Mouse (Mus musculus) intestine, postnatal 0 days (tissue): ENCODE data around the gene Rbm15. TPM values are rescaled to one million over a fixed set of nuclear protein-coding genes. Genes with fewer than 3 reads are reported as not detected.
A peak's percentile ranks its signal among the peaks of the same experiment; 100 is the strongest.

Source experiments
- ATAC-seq: fragments of 200-750 bp; cut with Nextera tagmentation; 2 replicates; pipeline ENCODE4 v1.8.0; 2017; ENCODE audit warnings: mild to moderate bottlenecking, moderate TSS enrichment, moderate library complexity
- H3K27ac ChIP-seq: fragments of 300-500 bp; sonication (generic); 2 replicates; pipeline ENCODE4 v1.5.1; 2014; ENCODE audit warnings: mild to moderate bottlenecking, low read depth, low read length, moderate library complexity
- H3K27me3 ChIP-seq: fragments of 300-500 bp; sonication (generic); replicated peaks from 2 replicates; pipeline ENCODE4 v1.6.1; 2014; ENCODE audit warnings: low read length, mixed read lengths; ENCODE audit not compliant: control insufficient read depth, insufficient read depth
- H3K36me3 ChIP-seq: fragments of 300-500 bp; sonication (generic); 2 replicates; pipeline ENCODE4 v1.6.1; 2014; ENCODE audit warnings: mild to moderate bottlenecking, moderate library complexity; ENCODE audit not compliant: control insufficient read depth, insufficient read depth
- H3K4me1 ChIP-seq: fragments of 300-500 bp; sonication (generic); replicated peaks from 2 replicates; pipeline ENCODE4 v1.6.1; 2014; ENCODE audit warnings: antibody characterized with exemption, low read length, mixed read lengths; ENCODE audit not compliant: control insufficient read depth, insufficient read depth
- H3K4me2 ChIP-seq: fragments of 300-500 bp; sonication (generic); replicated peaks from 2 replicates; pipeline ENCODE4 v1.6.1; 2014; ENCODE audit warnings: low read depth, mild to moderate bottlenecking, moderate library complexity
- H3K4me3 ChIP-seq: fragments of 300-500 bp; sonication (generic); 2 replicates; pipeline ENCODE4 v1.5.1; 2014; ENCODE audit warnings: low read depth, low read length
- H3K9ac ChIP-seq: fragments of 300-500 bp; sonication (generic); 2 replicates; pipeline ENCODE4 v1.6.1; 2014; ENCODE audit warnings: mild to moderate bottlenecking, low read depth, low read length
- H3K9me3 ChIP-seq: fragments of 300-500 bp; sonication (generic); 2 replicates; pipeline ENCODE4 v1.6.1; 2016; ENCODE audit warnings: mixed run types; ENCODE audit not compliant: control insufficient read depth
- CTCF ChIP-seq: sonication (generic); IDR thresholded peaks from 2 replicates; pipeline ENCODE4 v1.5.1; 2016; ENCODE audit warnings: low read depth, mild to moderate bottlenecking, control low read depth, antibody characterized with exemption, moderate library complexity
- WGBS: fragments of 180-500 bp; shearing (Covaris S2); extraction: QIAGEN DNeasy Blood & Tissue Kit; methylation state at CpG from one replicate; pipeline ENCODE4 v1.1.7; 2014; 5-methylcytosine and 5-hydroxymethylcytosine counted together
- polyA plus RNA-seq: library from polyadenylated mRNA; unstranded; fragments of >200 nt; fragmentation: Nextera tagmentation; extraction: Ambion mirVana; gene quantifications from 2 replicates; pipeline ENCODE4 v1.2.1, GENCODE M21; 2015

Rbm15 gene
- polyA plus RNA-seq, 1 experiment from 2014 or later = 8.0 TPM

DNA sequence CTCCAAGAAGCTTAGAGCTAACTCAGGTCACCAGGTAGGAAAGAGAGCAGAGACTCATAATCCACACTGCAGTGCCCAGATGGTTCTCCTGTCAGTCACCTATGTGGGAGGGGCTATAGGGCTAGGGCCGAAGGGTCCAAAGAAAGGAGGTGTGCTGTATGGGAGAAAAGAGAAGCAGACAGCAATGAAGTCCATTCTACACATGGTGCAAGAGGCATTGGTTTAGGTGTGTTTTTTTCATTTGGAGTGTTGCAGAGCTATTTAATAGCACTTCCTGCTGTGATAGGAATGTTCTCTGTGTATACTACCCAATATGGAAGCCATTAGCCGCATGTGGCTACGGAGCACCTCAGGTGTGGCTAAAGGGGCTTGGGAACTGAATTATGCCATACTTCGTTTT lies 31.9 kb upstream of the Rbm15 start:
- 88% methylated on average over 4 of the region's 4 CpGs for WGBS
- no peak overlapping the region for H3K27ac ChIP-seq

DNA sequence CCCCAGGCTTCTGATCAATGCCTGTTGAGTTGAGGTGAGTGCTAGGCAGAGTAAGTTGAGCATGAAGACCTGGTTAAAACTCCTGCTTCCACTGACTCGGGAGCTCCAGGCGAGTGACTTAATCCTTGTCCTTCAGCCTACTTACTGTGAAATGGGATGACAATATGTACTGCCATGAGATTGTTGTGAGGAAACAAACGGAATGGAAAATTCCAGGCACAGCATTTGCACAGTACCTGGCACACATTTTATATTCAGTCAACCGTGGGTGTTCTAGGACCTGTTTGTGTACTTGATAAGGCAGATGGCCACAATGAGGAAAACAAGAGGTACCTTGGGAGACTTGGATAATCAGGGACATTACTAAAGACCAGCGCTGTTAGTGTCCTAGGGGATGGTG lies 29.9 kb upstream of the Rbm15 start:
- H3K4me3 ChIP-seq = no peak overlapping the region
- H3K36me3 ChIP-seq = no peaks in the 10 kb centered on the region
- ATAC-seq = no peak
- H3K4me2 ChIP-seq = no peak overlapping the region
- H3K9ac ChIP-seq = no peak overlapping the region
- no peak for TF ChIP-seq CTCF
- no peaks in the 10 kb centered on the region for H3K9me3 ChIP-seq
- no peak overlapping the region for H3K27ac ChIP-seq
- WGBS = 85% methylated on average over 5 of the region's 5 CpGs
- no peaks in the 10 kb centered on the region for H3K4me1 ChIP-seq
- H3K27me3 ChIP-seq = no peaks in the 10 kb centered on the region; the same call in 1 of the 2 replicates

More for the DNA sequence above, 31.9 kb upstream of the Rbm15 start:
- Histone ChIP-seq H3K4me3 (no peak overlapping the region), H3K4me1 (no peaks in the 10 kb centered on the region), H3K9me3 (no peaks in the 10 kb centered on the region), H3K9ac (no peak overlapping the region), H3K36me3 (no peaks in the 10 kb centered on the region), H3K27me3 (no peaks in the 10 kb centered on the region; the same call in 1 of the 2 replicates), H3K4me2 (no peak overlapping the region)
- TF ChIP-seq CTCF = no peak
- ATAC-seq = no peak

DNA sequence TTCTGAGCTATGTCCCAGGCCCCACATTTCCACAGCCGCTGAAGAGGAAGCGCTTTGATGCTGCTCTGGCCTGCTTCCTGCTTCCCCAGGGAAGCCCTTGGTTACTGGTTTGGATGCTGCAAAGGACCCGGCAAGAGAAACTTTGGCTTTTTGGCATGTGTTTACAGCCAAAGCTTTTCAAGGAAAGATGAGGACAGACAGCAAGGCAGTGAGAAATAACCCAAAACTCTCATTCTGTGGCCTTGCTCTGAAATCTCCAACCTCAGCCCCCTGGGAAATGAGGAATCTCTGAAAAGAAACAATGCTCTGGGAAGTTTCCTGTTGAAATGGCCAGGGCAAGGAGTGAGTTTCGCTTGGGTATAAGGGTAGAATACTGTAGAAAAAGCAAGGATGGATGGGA lies 26.9 kb upstream of the Rbm15 start:
- Histone ChIP-seq H3K27me3 (no peaks in the 10 kb centered on the region; the same call in 1 of the 2 replicates), H3K9me3 (no peaks in the 10 kb centered on the region), H3K4me1 (no peaks in the 10 kb centered on the region), H3K4me2 (no peak overlapping the region), H3K9ac (no peak overlapping the region), H3K27ac (no peak overlapping the region), H3K36me3 (no peaks in the 10 kb centered on the region), H3K4me3 (no peak overlapping the region)
- no peak for ATAC-seq
- TF ChIP-seq CTCF = no peak
- WGBS = 74% methylated on average over 4 of the region's 4 CpGs

DNA sequence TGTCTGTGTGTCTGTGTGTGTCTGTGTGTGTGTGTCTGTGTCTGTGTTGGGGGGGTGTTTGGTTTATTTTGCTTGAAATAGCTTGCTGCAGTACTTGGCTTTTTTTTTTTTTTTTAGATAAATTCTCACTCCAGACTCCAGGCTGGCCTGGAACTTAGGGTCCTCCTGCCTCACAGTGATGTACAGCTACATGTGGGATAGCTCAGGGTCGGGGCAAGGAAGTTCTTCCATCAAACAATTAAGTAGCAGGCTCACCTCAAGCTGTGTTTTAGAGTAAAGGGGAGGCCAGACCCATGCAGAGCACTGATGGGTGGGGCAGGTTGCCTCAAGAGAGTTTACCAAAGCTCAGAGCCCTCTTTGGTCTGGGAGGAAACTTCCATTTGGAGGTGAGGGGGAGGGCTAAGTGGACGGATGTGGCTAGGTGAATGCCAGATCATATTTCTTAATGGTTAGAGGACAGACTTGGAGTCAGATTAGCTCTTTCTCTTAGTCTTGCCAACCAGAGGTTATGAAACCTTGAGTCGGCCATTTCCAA lies 24.3 kb upstream of the Rbm15 start:
- no peaks in the 10 kb centered on the region for H3K36me3 ChIP-seq
- WGBS = 57% methylated on average over 3 of the region's 3 CpGs
- ATAC-seq = no peak

DNA sequence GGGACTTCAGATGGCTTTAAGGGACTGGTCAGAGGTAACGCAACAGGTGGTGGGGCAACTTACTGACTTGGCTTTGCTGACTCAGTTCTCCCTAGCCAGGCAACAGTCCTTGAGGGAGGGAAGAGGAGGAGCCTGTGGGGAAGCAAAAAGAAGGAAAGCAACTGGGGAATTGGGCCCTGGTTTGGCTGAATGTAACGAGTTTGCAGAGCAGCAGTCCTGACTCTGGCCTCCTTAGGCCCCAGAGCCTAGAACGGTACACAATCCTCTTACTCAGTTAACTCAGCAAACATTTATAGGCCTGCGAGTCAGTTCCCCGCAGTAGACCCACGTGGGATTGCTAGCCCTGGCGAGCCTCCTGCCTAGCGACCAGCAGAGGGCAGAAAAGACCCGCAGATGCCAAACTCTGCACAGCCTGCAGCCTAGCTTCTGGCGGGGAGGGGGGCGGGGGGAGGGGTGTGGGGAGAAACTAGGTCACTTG lies 23.5 kb upstream of the Rbm15 start:
- Histone ChIP-seq H3K27ac (no peak overlapping the region), H3K36me3 (no peaks in the 10 kb centered on the region), H3K4me3 (peak overlapping the region; percentile 17; the same call in 1 of the 2 replicates), H3K9ac (no peak overlapping the region), H3K27me3 (no peaks in the 10 kb centered on the region; the same call in 1 of the 2 replicates), H3K4me2 (peak overlapping the region; percentile 59), H3K9me3 (no peaks in the 10 kb centered on the region), H3K4me1 (no peaks in the 10 kb centered on the region)
- peak; percentile 79 for ATAC-seq
- TF ChIP-seq CTCF = peak; percentile 78
- WGBS = 0% methylated on average over 11 of the region's 11 CpGs

More for the DNA sequence above, 24.3 kb upstream of the Rbm15 start:
- H3K4me3 ChIP-seq = no peak overlapping the region
- no peaks in the 10 kb centered on the region for H3K4me1 ChIP-seq
- H3K27ac ChIP-seq = no peak overlapping the region
- no peaks in the 10 kb centered on the region for H3K9me3 ChIP-seq
- H3K27me3 ChIP-seq = no peaks in the 10 kb centered on the region; the same call in 1 of the 2 replicates
- no peak overlapping the region for H3K4me2 ChIP-seq
- TF ChIP-seq CTCF = no peak
- no peak overlapping the region for H3K9ac ChIP-seq

DNA sequence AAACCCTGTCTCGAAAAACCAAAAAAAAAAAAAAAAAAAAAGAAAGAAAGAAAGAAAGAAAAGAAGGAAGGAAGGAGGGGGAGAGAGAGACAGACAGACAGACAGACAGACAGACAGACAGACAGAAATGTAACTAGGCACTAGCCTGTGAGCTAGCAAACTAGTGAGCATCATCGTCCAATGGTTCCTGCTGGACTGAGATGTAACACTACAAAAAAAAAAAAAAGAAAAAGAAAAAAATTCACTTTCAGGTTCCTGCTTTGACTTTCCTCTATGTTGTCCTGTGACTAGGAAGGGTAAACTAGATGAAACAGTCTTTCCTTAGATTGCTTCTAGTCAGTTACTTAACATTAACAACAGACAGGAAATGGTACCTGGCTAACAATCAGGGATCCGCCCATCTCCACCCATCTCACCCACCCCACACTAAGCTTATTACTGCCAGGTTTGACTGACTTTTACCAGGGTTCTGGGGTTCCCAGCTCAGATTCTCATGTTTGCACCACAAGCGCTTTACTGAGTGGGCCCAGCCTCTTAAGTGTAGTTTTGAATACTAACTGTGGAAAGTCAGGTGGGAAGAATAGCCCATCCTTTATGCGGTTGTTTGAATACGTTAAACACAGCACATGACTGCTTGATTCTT lies 22.3 kb upstream of the Rbm15 start:
- no peak for ATAC-seq
- H3K36me3 ChIP-seq = no peaks in the 10 kb centered on the region
- H3K9ac ChIP-seq = no peak overlapping the region
- no peak overlapping the region for H3K27ac ChIP-seq
- WGBS = 92% methylated on average over 5 of the region's 6 CpGs
- H3K27me3 ChIP-seq = no peaks in the 10 kb centered on the region; the same call in 1 of the 2 replicates
- H3K4me1 ChIP-seq = no peaks in the 10 kb centered on the region
- no peak overlapping the region for H3K4me2 ChIP-seq
- no peak for TF ChIP-seq CTCF
- H3K9me3 ChIP-seq = no peaks in the 10 kb centered on the region
- H3K4me3 ChIP-seq = no peak overlapping the region
